Mouse (Mus musculus) lung, postnatal 25 days (tissue): ENCODE measurements around the gene Crtc1.

ENCODE experiments used
- DNase-seq: peaks from one replicate; pipeline ENCODE4 v3.0.0; 2022; ENCODE audit warnings: low spot score

The Crtc1 gene

DNA sequence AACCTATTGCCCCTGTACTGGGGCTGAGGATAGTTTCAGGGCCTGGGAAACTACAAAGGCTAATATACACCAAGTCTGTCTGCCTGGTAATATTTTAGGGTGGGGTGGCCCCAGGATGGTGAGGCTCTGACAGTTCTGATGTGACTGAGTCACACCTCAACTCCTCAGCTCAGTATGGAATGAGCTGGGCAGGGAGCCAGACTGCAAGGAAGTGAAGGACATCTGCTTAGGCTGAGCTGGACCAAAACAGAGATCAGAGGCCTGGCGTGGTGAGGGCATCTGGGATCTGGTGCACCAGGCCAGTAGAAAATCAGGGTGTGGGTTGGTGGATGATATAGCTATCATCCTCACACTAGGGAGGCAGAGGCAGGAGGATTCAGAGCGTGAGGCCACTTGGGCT, 49.7 kb downstream of the Crtc1 start:
- no peak for DNase-seq

DNA sequence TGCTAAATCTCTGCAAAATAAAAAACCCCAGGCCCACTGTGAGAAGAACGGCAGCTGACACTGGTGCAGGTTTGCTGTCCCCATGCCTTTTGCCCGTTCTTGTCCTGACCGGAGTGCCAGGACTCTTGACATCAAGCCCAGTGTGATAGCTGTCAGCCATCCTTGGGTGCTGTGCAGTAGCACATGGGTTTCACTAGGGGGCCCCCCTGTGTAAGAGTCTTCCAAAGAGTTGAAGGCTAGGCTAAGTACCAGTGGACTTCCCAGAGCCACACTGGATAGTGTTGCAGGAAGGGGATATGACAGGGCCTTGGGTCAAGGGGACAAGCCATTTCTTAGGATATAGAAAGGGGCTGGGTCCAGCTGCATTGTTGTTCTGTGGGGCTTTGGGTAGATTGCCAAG, 56.1 kb downstream of the Crtc1 start:
- DNase-seq, result peak; percentile 66

DNA sequence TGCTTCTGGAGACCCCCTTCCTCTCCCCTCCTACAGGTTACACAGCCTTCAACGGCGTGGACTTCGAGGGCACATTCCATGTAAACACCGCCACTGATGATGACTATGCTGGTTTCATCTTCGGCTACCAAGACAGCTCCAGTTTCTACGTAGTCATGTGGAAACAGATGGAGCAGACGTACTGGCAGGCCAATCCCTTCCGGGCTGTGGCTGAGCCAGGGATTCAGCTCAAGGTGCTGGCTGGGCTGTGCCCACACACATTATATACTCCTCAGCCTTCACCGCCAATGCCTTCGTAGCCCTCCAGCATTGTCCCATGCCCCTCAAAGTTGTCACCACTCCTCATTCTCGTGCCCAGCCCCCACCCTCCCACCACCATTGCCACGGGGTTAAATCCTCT, 59.3 kb downstream of the Crtc1 start:
- no peak for DNase-seq

DNA sequence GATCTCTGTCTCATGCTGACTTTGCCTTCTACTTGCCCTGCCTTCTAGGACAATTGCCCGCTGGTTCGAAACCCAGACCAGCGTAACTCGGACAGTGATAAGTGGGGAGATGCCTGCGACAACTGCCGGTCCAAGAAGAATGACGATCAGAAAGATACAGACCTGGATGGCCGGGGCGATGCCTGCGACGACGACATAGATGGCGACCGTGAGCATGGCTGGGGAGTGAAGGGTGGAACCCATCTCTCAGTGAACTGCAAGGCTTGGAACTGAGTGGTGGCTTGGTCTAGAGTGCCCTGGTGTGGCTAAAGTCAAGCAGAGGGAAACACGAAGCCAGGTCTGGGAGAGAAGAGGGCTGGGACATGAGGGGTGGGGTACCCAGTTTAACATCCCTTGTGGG, 62.3 kb downstream of the Crtc1 start:
- no peak for DNase-seq

DNA sequence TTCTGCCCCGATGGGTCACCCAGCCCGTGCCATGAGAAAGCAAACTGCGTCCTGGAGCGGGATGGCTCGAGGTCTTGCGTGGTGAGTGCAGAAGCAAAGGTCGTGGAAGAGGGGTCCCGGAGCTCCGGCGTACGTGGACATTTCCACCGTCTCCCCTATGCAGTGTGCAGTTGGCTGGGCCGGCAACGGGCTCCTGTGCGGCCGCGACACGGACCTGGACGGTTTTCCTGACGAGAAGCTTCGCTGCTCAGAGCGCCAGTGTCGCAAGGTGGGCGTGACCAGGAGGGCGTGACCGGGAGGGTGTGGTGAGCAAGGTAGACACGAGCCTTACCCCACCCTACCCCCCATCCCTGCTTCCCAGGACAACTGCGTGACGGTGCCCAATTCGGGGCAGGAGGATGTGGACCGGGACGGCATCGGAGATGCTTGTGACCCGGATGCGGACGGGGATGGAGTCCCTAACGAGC, 63.1 kb downstream of the Crtc1 start:
- no peak for DNase-seq

DNA sequence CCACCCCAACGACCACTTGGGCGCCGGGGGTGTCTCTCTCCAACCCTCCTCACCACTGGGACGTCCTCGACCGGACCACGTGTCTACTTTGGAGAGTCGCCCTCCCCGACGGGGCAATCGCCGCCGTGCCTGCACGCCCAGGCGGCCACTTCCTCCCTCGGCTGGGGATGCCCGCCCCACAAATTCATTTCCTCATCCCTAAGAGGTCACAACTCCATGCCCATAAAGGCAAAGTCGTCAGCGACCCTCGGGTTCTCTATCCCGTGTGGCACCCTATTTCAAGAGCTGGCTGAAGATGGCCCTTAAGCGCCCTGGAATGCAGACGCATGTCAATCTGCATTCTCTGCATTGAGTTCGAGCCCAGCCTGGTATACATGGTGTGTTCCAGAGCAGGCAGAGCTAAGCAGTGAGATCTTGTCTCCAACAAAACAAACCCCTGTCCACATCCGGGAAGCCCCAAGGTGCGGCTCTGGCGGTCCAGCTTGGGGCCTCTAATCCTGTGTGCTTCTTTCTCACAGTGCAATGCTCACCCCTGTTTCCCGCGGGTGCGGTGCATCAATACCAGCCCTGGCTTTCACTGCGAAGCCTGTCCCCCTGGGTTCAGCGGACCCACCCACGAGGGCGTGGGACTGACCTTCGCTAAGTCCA, 64.0 kb downstream of the Crtc1 start:
- no peak for DNase-seq

DNA sequence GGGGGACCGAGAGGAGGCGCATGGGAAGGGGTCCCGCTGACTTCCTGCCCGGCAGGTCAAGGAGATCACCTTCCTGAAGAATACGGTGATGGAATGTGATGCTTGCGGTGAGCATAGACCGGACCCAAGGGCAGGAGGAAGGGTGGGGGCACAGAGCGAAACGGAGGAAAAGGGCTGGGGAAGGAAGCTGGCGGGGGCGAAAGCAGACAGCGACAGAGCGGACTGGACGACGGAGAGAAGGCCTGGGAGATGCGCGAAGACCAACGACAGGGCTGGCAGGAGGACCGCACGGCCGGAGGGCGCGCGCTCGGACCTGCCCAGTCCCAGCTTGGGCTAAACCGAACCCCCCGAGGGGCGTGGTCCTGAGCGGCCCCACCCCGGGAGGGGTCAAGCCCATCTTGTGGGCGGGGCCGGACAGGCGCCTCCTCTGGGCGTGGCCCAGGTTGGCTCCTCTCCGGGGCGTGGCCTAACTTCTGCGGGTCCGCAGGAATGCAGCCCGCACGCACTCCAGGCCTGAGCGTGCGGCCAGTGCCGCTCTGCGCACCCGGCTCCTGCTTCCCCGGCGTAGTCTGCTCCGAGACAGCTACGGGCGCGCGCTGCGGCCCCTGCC, 65.0 kb downstream of the Crtc1 start:
- peak; percentile 75 for DNase-seq

DNA sequence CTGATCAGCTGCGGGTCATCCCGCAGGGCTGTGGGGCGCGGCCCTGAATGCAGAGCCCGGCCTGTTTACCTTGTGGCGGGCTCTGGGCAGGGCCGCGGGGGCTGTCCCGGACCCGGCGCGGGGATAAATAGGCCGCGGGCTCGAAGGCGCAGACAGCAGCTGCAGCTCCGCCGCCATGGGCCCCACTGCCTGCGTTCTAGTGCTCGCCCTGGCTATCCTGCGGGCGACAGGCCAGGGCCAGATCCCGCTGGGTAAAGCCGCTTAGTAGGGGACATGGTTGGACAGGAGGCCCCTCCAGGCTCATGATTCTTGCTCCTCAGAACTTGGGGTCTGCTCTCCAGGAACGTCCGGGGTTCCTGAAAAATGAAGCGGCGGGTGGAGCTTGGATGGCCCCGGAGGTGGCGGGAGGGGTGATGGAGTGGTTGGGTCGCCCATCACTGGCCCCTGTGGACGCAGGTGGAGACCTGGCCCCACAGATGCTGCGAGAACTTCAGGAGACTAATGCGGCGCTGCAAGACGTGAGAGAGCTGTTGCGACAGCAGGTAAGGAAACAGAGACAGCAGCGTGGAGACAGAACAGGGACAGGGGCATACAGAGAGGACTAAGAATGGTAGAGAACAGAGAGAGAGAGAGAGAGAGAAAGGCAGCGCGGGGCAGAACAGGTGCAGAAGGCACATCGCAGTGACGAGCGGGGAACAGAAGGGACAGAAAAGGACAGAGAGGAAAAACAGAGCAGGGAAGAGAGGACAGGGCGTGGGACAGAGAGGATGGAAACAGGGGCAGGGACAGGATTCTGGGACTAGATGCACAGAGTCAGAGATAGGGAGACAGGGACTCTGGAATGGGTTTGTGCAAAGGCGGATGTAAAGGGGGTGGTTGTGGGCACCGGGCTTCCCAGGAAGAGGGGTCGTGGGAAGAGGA, 65.7 kb downstream of the Crtc1 start, which contains the start of gene Comp:
TSS of gene Comp (plus strand) at position 162 of the 921 bp plus-strand sequence.
- no peak for DNase-seq

DNA sequence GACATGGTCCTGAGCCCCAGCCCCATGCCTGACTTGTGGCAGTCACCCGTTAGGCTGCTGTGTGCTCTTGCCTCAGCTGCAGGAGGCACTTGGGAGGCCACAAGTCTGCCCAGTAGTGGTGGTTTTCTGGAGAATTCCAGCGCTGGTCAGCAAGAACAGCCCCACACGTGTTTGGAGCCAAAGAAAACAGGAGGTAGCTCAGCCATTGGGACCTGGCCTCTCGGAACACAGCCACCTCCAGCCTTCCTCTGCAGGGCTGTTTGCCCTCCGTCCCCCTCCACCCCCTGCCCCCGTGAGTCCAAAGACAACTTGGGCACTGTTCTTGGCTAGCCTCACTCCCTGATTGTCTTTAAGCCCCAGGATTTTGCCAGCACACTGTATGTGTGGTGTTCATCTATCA, 67.4 kb downstream of the Crtc1 start:
- no peak for DNase-seq

DNA sequence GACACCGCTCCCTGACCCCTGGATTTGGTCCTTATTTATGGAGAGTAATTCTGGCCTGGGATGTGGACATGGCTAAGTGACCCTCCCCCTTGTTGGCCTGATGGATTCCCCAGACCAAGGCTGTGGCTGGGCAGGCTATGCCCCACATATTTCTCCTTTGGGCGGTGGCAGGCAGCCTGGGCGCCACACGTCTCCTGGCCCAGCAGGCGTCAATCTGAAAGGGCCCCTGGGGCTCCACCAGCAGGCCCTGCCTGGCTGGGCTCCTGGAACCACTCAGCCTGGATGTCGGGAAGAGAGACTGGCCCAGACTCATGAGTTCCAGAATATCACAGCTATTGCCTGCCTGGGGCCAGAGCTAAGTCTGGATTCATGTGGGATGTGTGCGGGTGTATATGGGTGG, 68.9 kb downstream of the Crtc1 start:
- DNase-seq, result no peak

DNA sequence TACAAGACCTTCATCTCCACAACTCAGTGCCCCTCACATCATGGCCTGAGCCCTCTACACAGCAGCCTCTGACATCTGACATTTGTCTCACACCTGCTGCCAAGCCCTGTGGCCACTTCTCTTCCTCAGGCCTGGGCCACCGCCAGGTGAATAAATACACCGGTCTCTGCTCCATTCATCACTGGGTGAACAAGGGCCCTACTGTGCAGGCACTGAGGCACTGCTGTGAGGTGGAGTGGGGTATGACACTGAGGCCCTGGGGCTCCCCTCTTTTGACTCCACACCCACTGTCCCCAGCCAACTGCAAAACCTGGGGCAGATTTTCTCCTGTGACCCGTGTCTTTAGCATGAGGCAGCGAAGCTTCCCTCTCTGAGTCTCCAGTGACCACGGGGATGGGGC, 72.8 kb downstream of the Crtc1 start:
- DNase-seq, result no peak

DNA sequence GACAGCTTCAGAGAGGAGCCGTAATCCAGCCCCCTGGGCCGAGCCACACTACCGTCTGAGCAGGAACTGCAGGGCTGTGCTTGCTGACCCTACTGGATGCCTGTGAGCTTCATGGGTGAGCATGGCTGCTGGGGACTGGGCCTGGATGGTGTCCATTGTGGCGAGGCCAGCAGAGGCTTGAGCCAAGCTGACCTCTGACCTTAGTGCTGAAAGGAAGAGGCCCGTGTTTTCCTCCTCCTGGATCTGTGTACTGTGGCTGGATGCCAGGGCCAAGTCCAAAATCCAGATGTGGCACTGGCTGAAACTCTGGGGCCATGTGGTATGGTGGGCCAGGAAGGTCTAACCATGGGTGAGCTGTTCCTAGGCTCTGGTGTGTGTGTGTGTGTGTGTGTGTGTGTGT, 75.3 kb downstream of the Crtc1 start:
- DNase-seq, result peak; percentile 31

DNA sequence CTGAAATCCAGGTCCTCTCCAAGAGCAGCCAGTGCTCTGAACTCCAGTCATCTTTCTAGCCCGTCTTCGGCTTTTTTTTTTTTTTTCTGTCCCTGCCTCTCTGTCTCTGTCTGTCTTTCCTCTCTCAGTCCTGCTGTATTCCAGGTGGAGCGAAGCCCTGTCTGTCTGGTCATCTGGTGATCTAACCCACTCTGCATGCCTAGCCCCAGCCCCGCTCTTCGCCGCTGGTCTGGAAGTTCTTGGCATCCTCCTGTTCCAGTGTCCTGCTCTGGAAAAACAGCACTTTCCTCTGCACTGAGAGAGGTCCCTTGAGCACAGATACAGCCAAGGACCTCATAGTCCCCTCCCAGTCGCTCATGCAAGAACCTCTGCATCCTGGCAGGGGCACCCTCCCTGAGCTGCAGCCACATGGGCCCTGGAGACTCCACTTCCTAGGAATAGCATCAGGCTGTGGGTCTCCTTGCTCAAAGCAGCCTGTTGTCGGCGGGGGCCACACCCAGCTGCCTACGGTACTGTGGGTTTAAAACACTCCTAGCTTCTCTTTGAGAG, 77.8 kb downstream of the Crtc1 start:
- no peak for DNase-seq

DNA sequence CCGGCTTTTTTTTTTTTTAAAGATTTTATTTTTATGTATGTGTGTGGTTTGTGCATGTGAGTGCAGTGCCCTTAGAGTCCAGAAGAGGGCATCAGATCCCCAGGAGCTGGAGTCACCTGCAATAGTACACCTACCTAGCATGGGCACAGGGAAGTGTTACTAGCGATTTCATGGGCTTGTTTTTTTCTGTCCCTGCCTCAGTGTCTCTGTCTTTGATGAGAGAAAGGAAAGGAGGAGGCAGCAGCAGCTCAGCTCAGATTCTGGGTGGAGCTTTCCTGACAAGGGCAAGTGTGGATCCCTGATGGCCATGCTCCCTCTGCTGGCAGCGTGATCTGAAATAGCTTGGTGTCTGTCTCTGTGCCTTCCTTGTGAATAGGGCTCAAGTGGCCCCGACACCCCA, 78.6 kb downstream of the Crtc1 start:
- DNase-seq, result no peak

DNA sequence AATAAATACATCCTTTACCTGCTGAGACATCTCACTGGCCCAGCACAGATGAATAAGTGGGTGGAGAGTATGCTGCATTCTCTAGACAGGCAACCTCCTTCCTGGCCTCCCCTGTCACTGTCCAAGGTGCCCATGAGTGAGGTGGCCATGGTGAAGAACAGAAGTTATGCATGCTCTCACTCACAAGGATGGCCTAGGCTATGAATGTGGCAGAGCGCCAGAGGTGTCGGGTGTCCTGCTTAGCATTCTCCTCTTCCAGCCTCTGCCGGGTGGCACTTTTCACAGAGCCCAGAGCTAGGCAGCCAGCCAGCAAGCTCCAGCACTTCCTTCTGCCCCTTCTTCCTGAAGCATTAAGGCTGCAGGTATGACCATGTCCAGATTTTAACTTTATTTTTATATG, 80.0 kb downstream of the Crtc1 start:
- no peak for DNase-seq

DNA sequence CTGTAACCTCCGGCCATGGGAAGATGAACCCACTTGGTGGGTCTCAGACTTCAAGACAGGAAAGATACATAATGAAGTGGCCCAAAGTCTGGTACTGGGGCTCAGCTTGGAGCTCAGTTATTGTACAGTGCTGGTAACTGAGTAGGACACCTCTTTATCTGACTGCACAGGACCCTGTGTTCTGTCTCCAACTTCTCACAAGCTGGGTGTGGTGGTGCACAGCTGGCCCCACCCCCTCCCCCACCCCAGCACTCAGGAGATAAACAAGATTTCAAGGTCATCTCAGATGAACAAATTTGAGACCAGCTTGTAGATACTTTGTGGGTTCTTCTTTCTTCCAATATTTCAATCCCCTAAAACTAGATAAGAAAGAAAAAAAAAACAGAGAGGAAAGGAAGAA, 83.3 kb downstream of the Crtc1 start:
- no peak for DNase-seq

DNA sequence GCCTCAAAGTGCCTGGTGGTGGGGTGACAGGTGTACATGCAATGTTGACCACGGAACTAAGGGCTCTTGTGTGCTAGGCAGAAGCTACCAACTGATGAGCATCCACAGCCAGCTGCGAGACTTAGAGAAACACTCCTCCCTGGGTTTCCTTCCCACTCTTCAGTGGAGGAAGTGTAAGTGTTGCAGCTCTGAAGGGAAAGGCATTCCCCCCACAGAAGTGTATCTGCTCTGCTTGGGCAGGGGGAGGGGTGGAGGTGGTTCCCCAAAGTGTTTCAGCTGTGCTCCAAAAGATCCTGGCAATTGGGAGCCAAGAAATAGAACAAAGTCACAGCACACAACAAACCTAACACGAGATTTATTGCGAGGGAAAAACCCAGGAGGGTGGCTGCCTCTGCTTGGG, 85.4 kb downstream of the Crtc1 start:
- DNase-seq, result no peak

DNA sequence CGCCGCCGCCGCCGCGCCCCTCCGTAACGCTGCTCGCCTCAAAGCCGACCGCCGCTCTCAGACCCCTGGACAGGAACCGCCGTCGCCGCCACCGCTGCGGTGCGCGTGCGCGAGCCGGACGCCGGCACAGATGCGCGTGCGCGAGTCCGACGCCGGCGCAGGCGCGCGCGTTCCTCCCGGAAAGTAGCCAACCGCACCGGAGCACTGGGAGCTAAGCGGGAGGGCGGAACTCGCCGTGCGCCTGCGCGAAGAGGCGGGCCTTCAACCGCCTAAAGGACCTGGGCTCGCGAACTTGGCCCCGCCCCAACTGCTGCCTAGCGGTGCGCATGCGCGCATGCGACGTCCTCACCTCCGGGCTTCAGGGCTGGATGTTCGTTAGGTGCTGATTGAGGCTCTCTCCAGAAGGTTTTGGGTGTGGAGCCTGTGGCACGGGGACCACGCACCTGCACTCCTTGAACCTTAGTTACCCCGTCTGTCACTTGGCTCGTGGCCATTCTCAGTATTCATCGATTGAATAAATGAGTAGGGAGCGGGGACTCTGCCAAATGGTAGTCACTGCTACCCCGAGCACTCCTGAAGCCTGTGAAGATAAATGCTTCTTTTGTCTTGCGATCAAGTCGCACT, 86.1 kb downstream of the Crtc1 start, which contains the start of gene Upf1:
TSS of gene Upf1 (minus strand) at position 85 of the 624 bp plus-strand sequence.
- peak; percentile 99 for DNase-seq

DNA sequence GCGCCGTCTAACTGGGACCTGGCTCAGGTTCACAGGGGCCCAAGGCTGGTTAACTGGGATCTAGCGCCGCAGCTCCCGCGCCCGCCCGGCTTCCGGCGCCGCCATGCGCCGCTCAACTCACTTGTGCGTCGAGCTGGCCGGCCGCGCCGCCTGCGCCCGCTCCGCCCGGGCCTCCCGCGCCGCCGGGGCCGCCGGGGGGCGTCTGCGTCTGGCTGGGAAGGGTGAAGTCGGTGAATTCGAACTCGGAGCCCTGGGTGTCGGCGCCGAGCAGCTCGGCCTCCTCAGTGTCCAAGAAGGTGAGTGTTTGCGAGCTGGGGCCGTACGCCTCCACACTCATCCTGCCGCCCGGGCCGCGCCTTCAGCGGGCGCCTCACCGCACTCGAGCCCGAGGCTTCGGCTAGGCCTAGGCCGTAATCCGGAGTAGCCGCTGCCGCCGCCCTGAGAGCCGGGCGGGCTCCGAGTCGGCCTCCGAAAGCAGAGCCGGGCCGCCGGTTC, 86.7 kb downstream of the Crtc1 start:
- no peak for DNase-seq

DNA sequence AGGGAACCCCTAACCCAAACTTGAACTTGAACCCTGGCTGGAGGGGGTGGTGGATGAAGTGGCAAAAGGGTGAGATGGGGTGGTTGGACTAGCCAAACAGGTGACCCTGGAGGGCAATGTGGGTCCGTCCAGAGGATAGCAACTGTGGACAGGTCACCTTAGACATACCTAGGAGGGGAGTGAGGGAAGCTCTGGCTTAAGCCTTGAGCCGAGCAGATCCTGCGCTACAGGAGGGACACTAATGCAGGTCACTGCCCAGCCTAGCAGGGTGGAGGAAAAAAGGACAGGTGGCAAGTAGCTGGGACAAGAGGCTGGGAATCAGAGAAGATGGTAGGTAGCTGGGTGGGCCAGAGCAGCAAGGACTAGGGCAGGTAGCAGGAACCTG, 87.4 kb downstream of the Crtc1 start:
- no peak for DNase-seq

DNA sequence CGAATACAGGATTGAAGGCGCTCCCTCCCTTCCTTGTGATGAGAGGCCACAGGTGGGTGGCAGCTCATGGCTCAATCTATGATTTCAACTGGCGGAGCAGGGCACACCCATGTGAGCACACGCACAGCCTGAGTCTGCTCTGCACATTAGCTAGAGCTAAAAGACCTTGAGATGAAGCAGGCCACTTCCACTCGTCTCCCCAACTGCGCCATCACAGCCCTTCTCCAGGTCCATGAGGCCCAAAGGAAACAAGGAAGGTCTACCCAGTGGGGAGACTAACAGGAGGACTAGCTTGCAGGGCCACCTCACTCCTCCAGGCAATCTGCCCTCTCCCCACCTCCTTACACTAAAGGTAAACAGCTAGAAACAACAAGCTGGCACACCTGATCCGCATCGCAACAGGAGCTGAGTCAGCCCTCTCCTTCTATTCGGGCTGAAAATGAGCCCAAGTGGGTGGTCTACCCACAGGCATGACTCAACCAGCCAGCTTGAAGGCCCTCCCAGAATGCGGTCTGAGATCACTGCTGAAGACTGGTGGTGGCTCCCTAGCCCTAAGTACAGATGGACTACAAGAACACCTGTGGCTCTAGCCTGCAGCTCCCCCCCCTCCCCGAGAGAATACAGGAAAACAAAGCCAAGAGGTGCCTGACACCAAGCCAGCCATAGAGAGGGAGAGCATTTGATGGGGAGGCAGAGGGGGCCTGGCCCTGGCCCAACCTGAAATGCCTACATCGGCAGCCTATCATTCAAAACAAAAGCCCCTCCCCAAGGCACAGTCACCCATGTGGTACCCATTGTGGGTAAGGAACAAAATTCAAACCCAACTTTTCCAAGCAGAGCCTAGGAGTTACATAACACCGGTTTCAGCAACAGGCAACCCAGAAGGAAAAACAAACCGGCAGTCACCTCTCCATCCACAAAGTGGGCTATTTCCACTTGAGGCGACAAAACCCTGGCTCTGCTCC, 88.1 kb downstream of the Crtc1 start:
- DNase-seq, result no peak
